Mouse (Mus musculus) limb, embryonic 11.5 days (tissue): ENCODE results near the gene 4833427G06Rik. TPM values are rescaled to one million over a fixed set of nuclear protein-coding genes. Genes with fewer than 3 reads are reported as not detected.
A peak's percentile ranks its signal among the peaks of the same experiment; 100 is the strongest.

Experiments used
- microRNA counts: library from miRNA; unstranded; fragments of <30 nt; microRNA quantifications from one replicate; lab custom pipeline; 2016
- microRNA-seq: library from miRNA; unstranded; fragments of <30 nt; microRNA quantifications from one replicate; pipeline ENCODE4, GENCODE M21; 2016
- polyA plus RNA-seq: library from polyadenylated mRNA; unstranded; fragments of >200 nt; fragmentation: Nextera tagmentation; extraction: Ambion mirVana; gene quantifications from 2 replicates; pipeline ENCODE4 v1.2.1, GENCODE M21; 2014

4833427G06Rik gene
- polyA plus RNA-seq, 1 experiment from 2014 or later: not detected

MicroRNAs encoded within 50 kb of the gene (microRNA counts, 519-probe panel; counts per million panel counts)
- microRNA mmu-miR-34b-3p (lab: Ali Mortazavi, UCI) (not detected), microRNA mmu-miR-34b-5p (lab: Ali Mortazavi, UCI) (1,670 counts per million, percentile 11 among the panel's probes with 10 or more counts), microRNA mmu-miR-34c (lab: Ali Mortazavi, UCI) (5,230 counts per million, percentile 85 among the panel's probes with 10 or more counts)

Small RNA genes lying within 50 kb of the gene (microRNA-seq; reads per million reads assigned to microRNA genes)
- 54.0 reads per million, percentile 41 among the genes with 10 or more reads in this experiment for gene Mir34b
- 1,548 reads per million, percentile 78 among the genes with 10 or more reads in this experiment for gene Mir34c

Other genes starting within 250 kb of the 4833427G06Rik start
- gene Sik2, start 93.0 kb downstream of the 4833427G06Rik start, polyA plus RNA-seq: 11.0 and 16.2 TPM in 2 replicates
- gene Btg4, start 41.2 kb downstream of the 4833427G06Rik start, polyA plus RNA-seq: not detected in 2 replicates
- 3.4 and 3.9 TPM in 2 replicates for gene Layn, start 25.0 kb downstream of the 4833427G06Rik start, polyA plus RNA-seq
- 0.01 TPM in 1 of 2 replicates, not detected in the other for gene Gm32742, start 63.4 kb upstream of the 4833427G06Rik start, polyA plus RNA-seq
- not detected in 2 replicates for gene Pou2af1, start 111.6 kb upstream of the 4833427G06Rik start, polyA plus RNA-seq
- 1.8 and 2.2 TPM in 2 replicates for gene Colca2, start 176.5 kb upstream of the 4833427G06Rik start, polyA plus RNA-seq
- not detected in 2 replicates for gene 1810046K07Rik, start 226.8 kb upstream of the 4833427G06Rik start, polyA plus RNA-seq